Mouse (Mus musculus) midbrain, postnatal 0 days (tissue): ENCODE measurements at regions not wholly inside any gene's neighbourhood (a gene's known extent, or its start where the extent isn't known, plus 50 kb on each side); places are given as distances from the start of the nearest gene placed in this dataset.

Experiments
- ATAC-seq: fragments of 200-750 bp; cut with Nextera tagmentation; 2 replicates; pipeline ENCODE4 v1.8.0; 2017; ENCODE audit warnings: moderate number of reproducible peaks, mild to moderate bottlenecking, moderate TSS enrichment, moderate library complexity; ENCODE audit not compliant: low FRiP score
- DNase-seq: peaks from one replicate; pipeline ENCODE4 v3.0.0-alpha.2; 2015; ENCODE audit warnings: low spot score
- H3K27ac ChIP-seq: fragments of 300-500 bp; sonication (generic); 2 replicates; pipeline ENCODE4 v1.5.1; 2014; ENCODE audit warnings: low read depth, mild to moderate bottlenecking, low read length, mixed read lengths
- H3K27me3 ChIP-seq: fragments of 300-500 bp; sonication (generic); 2 replicates; pipeline ENCODE4 v1.6.1; 2014; ENCODE audit warnings: low read length, control low read depth, mixed read lengths; ENCODE audit not compliant: insufficient read depth
- H3K36me3 ChIP-seq: fragments of 300-500 bp; sonication (generic); 2 replicates; pipeline ENCODE4 v1.6.1; 2014; ENCODE audit warnings: low read length, control low read depth, mixed read lengths; ENCODE audit not compliant: insufficient read depth
- H3K4me1 ChIP-seq: fragments of 300-500 bp; sonication (generic); 2 replicates; pipeline ENCODE4 v1.6.1; 2014; ENCODE audit warnings: mild to moderate bottlenecking, control low read depth, antibody characterized with exemption, low read length, mixed read lengths; ENCODE audit not compliant: insufficient read depth
- H3K4me2 ChIP-seq: fragments of 300-500 bp; sonication (generic); 2 replicates; pipeline ENCODE4 v1.6.1; 2014; ENCODE audit warnings: low read depth, mild to moderate bottlenecking, low read length, mixed read lengths; ENCODE audit not compliant: poor library complexity, severe bottlenecking
- H3K4me3 ChIP-seq: fragments of 300-500 bp; sonication (generic); 2 replicates; pipeline ENCODE4 v1.5.1; 2014; ENCODE audit warnings: low read depth, mild to moderate bottlenecking, low read length, moderate library complexity
- H3K9ac ChIP-seq: fragments of 300-500 bp; sonication (generic); replicated peaks from 2 replicates; pipeline ENCODE4 v1.6.1; 2014; ENCODE audit warnings: mild to moderate bottlenecking, low read length, moderate library complexity, mixed read lengths; ENCODE audit not compliant: poor library complexity, severe bottlenecking
- H3K9me3 ChIP-seq: fragments of 300-500 bp; sonication (generic); 2 replicates; pipeline ENCODE4 v1.6.1; 2016; ENCODE audit warnings: low read length, control low read depth
- CTCF ChIP-seq: IDR thresholded peaks from 2 replicates; pipeline ENCODE4 v1.5.1; 2016; ENCODE audit warnings: antibody characterized with exemption, mild to moderate bottlenecking
- WGBS: fragments of 180-500 bp; shearing (Covaris S2); extraction: QIAGEN DNeasy Blood & Tissue Kit; methylation state at CpG from one replicate; pipeline ENCODE4 v1.1.7; 2014; 5-methylcytosine and 5-hydroxymethylcytosine counted together

DNA sequence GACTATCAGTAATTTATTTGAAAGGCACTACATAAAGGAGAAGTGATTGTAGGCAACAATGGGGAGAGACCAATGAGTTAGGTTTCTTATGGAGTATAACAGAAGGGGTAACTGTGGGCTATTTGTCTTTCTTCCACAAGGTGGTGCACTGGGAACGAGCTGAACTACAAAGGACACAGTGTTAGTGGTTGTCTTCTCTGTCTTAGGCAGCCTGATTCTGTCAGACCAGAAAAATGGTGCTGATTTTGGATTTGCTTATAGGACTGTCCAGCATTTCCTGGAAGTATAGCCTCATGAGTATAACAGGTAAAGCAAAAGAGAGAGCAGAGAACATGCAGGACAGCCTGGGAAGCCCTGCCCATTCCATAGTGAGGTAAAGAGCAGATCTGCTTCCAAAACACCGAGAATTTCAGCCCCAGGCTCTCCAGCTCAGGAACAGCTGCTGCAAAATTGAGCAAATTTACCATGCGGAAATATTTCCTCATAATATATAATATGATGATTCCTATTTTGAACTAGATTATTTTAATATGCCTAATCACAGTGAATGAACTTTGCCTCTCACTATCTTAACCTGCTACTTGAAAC lies 497.8 kb downstream of the Tox3 start:
- H3K9ac ChIP-seq: no peak overlapping the region

DNA sequence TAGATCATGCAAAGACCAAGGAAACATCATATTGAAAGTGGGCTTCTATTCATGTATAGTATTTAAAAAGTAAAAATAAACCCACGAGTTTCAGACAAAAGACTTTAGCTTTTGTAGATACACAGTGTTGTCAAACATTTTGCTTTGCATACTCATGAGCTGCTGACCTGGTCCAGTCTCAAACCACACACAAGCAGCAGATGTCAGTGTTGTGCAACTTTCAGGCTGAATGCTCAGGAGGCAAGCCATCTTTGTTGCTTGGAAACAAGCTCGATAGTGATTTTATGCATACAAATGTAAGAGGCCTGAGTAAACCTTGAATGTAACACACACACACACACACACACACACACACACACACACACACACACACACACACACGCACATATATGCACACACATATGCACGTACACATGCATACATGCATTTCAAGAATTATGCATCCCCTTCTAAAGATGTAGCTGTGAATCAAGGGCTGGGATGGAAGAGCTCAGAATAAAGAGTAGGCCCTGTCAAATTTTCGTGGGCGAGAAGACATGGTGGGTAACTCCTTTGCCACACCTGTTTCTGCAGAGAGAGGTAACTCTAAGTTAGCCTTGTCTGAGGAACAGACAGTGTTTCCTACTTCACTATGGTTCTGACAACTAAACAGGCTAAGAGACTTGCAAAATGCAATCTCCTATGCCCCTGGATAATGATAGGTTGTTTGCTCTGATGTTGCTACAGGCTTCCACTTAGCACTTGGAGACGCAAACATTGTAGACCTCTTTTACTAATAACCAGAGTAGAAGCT lies 498.5 kb downstream of the Tox3 start:
- H3K4me2 ChIP-seq: no peak overlapping the region
- ATAC-seq: no peak
- no peaks in the 10 kb centered on the region for H3K9me3 ChIP-seq
- H3K36me3 ChIP-seq: no peaks in the 10 kb centered on the region
- H3K27ac ChIP-seq: peak overlapping the region; percentile 64
- H3K9ac ChIP-seq: no peak overlapping the region
- H3K27me3 ChIP-seq: no peaks in the 10 kb centered on the region
- H3K4me1 ChIP-seq: no peaks in the 10 kb centered on the region
- DNase-seq: peak; percentile 90
- no peak overlapping the region for H3K4me3 ChIP-seq
- TF ChIP-seq CTCF: peak; percentile 94
- 32% methylated on average over 7 of the region's 7 CpGs for WGBS

More for the DNA sequence above, 497.8 kb downstream of the Tox3 start:
- Histone ChIP-seq H3K27ac (peak overlapping the region; percentile 64), H3K4me3 (no peak overlapping the region), H3K4me2 (no peak overlapping the region), H3K36me3 (no peaks in the 10 kb centered on the region), H3K27me3 (no peaks in the 10 kb centered on the region), H3K4me1 (no peaks in the 10 kb centered on the region), H3K9me3 (no peaks in the 10 kb centered on the region)
- peak; percentile 96 for TF ChIP-seq CTCF
- 36% methylated on average over 3 of the region's 3 CpGs for WGBS
- peak; percentile 86 for ATAC-seq
- peak; percentile 91 for DNase-seq

DNA sequence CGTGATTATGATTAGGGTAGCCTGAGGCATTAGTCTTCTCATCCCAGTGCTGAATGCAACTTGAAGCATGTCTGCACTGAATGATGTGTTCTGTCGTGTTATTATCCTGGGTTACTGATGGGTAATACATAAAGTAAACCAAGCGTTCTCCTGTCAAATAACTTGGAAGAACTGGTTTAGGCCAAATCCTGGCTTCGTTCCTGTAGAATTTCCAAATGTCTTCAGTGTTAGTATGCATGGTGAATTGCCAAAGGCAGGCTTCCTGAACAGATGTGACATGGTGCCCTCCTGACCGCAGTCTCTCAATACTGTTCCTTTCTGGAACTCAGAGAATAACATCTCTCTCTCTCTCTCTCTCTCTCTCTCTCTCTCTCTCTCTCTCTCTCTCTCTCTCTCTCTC lies 509.6 kb downstream of the Tox3 start:
- Histone ChIP-seq H3K4me3 (no peak overlapping the region), H3K9me3 (no peaks in the 10 kb centered on the region), H3K27me3 (no peaks in the 10 kb centered on the region), H3K4me2 (no peak overlapping the region), H3K36me3 (no peaks in the 10 kb centered on the region), H3K9ac (no peak overlapping the region), H3K27ac (no peak overlapping the region), H3K4me1 (no peaks in the 10 kb centered on the region)
- TF ChIP-seq CTCF: no peak
- 75% methylated on average over 5 of the region's 5 CpGs for WGBS
- no peak for ATAC-seq
- no peak for DNase-seq

- TF ChIP-seq CTCF: peak; percentile 71
- Histone ChIP-seq H3K4me1 (no peaks in the 10 kb centered on the region), H3K27ac (no peak overlapping the region), H3K9ac (no peak overlapping the region), H3K4me3 (no peak overlapping the region), H3K27me3 (no peaks in the 10 kb centered on the region), H3K4me2 (no peak overlapping the region), H3K9me3 (no peaks in the 10 kb centered on the region), H3K36me3 (no peaks in the 10 kb centered on the region)
- DNase-seq (no peak), ATAC-seq (no peak)
- 74% methylated on average over 4 of the region's 4 CpGs for WGBS
These were observed 514.4 kb downstream of the Tox3 start for GRCm38 (mm10) chr8:89833715-89834114.

GRCm38 (mm10) chr8:89824586-89824985 lies 523.6 kb downstream of the Tox3 start:
- Histone ChIP-seq H3K4me1 (no peaks in the 10 kb centered on the region), H3K36me3 (no peaks in the 10 kb centered on the region), H3K4me2 (no peak overlapping the region), H3K9me3 (no peaks in the 10 kb centered on the region), H3K9ac (no peak overlapping the region), H3K27me3 (no peaks in the 10 kb centered on the region), H3K27ac (no peak overlapping the region), H3K4me3 (no peak overlapping the region)
- WGBS: 48% methylated on average over 3 of the region's 3 CpGs
- ATAC-seq (no peak), DNase-seq (no peak)
- no peak for TF ChIP-seq CTCF

GRCm38 (mm10) chr8:89823631-89824030 lies 524.5 kb downstream of the Tox3 start:
- no peaks in the 10 kb centered on the region for H3K4me1 ChIP-seq
- H3K4me2 ChIP-seq: no peak overlapping the region
- no peaks in the 10 kb centered on the region for H3K36me3 ChIP-seq
- no peak for TF ChIP-seq CTCF
- no peak overlapping the region for H3K9ac ChIP-seq
- no peaks in the 10 kb centered on the region for H3K9me3 ChIP-seq
- H3K4me3 ChIP-seq: no peak overlapping the region
- H3K27me3 ChIP-seq: no peaks in the 10 kb centered on the region
- DNase-seq: no peak
- no peak for ATAC-seq
- H3K27ac ChIP-seq: no peak overlapping the region
